Mouse (Mus musculus) forebrain, embryonic 14.5 days (tissue): ENCODE measurements around the gene Zfp617. TPM values are rescaled to one million over a fixed set of nuclear protein-coding genes. Genes with fewer than 3 reads are reported as not detected.
A peak's percentile ranks its signal among the peaks of the same experiment; 100 is the strongest.

Experiments
- ATAC-seq: fragments of 200-750 bp; cut with Nextera tagmentation; 2 replicates; pipeline ENCODE4 v1.8.0; 2017; ENCODE audit warnings: mild to moderate bottlenecking, moderate library complexity
- DNase-seq: peaks from one replicate; pipeline ENCODE4 v3.0.0-alpha.2; 2015; ENCODE audit warnings: low spot score
- H3K27ac ChIP-seq: fragments of 300-500 bp; sonication (generic); 2 replicates; pipeline ENCODE4 v1.5.1; 2014; ENCODE audit warnings: low read depth, mild to moderate bottlenecking, control low read depth, low read length, moderate library complexity
- H3K27me3 ChIP-seq: fragments of 300-500 bp; sonication (generic); replicated peaks from 2 replicates; pipeline ENCODE4 v1.6.1; 2014; ENCODE audit warnings: low read length, control low read depth, mixed read lengths; ENCODE audit not compliant: control insufficient read depth, insufficient read depth
- H3K36me3 ChIP-seq: fragments of 300-500 bp; sonication (generic); 2 replicates; pipeline ENCODE4 v1.6.1; 2014; ENCODE audit warnings: low read length, control low read depth; ENCODE audit not compliant: control insufficient read depth, insufficient read depth
- H3K4me1 ChIP-seq: fragments of 300-500 bp; sonication (generic); 2 replicates; pipeline ENCODE4 v1.6.1; 2014; ENCODE audit warnings: antibody characterized with exemption, low read length, control low read depth; ENCODE audit not compliant: control insufficient read depth, insufficient read depth
- H3K4me2 ChIP-seq: fragments of 300-500 bp; sonication (generic); 2 replicates; pipeline ENCODE4 v1.6.1; 2014; ENCODE audit warnings: mild to moderate bottlenecking, control low read depth, low read length
- H3K4me3 ChIP-seq: fragments of 300-500 bp; sonication (generic); 2 replicates; pipeline ENCODE4 v1.5.1; 2014; ENCODE audit warnings: low read depth, low read length, control low read depth
- H3K9ac ChIP-seq: fragments of 300-500 bp; sonication (generic); 2 replicates; pipeline ENCODE4 v1.6.1; 2014; ENCODE audit warnings: mild to moderate bottlenecking, low read length, control low read depth, moderate library complexity
- H3K9me3 ChIP-seq: fragments of 300-500 bp; sonication (generic); replicated peaks from 2 replicates; pipeline ENCODE4 v1.6.1; 2016; ENCODE audit warnings: low read length, control low read depth, mixed read lengths; ENCODE audit not compliant: control insufficient read depth
- WGBS: fragments of 180-500 bp; shearing (Covaris S2); extraction: QIAGEN DNeasy Blood & Tissue Kit; methylation state at CpG from one replicate; pipeline ENCODE4 v1.1.7; 2014; 5-methylcytosine and 5-hydroxymethylcytosine counted together
- polyA plus RNA-seq: library from polyadenylated mRNA; unstranded; fragments of >200 nt; fragmentation: Nextera tagmentation; extraction: Ambion mirVana; gene quantifications from 2 replicates; pipeline ENCODE4 v1.2.1, GENCODE M21; 2014

Gene Zfp617
- polyA plus RNA-seq, 1 experiment from 2014 or later, result 31.6 TPM

DNA sequence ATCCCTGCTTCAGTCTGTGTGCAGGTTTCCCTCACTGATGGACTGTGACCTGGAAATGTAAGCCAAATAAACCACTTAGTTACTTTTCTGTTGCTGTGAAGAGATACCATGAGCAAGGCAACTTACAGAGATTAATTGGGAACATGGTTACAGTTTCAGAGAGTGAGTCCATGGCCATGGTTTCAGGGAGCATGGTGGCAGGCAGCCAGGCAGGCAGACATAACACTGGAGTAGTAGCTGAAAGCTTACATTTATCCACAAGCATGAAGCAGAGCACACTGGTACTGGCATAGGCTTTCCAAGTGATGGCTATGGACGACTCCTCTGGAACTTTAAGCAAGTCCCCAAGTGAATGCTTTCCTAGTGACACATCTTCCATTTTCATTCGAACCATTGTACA lies 56.7 kb downstream of the Zfp617 start:
- no peaks in the 10 kb centered on the region for H3K27me3 ChIP-seq
- H3K36me3 ChIP-seq, result peaks cover 44% of the 10 kb centered on the region
- H3K4me1 ChIP-seq, result no peaks in the 10 kb centered on the region
- H3K4me2 ChIP-seq, result no peak overlapping the region
- H3K27ac ChIP-seq, result no peak overlapping the region
- 95% methylated on average over 2 of the region's 2 CpGs for WGBS
- H3K4me3 ChIP-seq, result no peak overlapping the region
- no peak overlapping the region for H3K9ac ChIP-seq
- no peak for ATAC-seq
- no peak for DNase-seq
- H3K9me3 ChIP-seq, result peaks cover 12% of the 10 kb centered on the region

DNA sequence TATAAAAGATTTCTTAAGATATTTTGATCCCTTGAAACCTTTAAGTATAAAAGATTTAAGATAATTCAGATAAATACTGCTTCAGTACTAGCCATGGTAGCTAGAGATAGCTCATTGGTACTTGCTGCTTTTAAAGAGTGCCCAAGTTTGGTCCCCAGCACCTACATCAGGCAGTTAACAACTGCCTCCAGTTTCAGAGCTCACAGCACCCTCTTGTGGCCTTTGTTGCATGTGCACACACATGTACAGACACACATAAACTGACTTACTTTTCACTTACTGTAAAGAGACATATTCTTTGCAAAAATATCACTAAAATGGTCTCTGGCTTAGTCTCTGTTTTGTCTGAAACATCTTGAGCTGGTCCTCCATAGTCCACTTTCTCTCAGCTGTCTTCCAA lies 58.0 kb downstream of the Zfp617 start:
- peaks cover 12% of the 10 kb centered on the region for H3K9me3 ChIP-seq
- H3K4me3 ChIP-seq, result no peak overlapping the region
- H3K4me1 ChIP-seq, result no peaks in the 10 kb centered on the region
- H3K9ac ChIP-seq, result no peak overlapping the region
- H3K27ac ChIP-seq, result no peak overlapping the region
- ATAC-seq (no peak), DNase-seq (no peak)
- no peak overlapping the region for H3K4me2 ChIP-seq
- peaks cover 44% of the 10 kb centered on the region for H3K36me3 ChIP-seq
- no peaks in the 10 kb centered on the region for H3K27me3 ChIP-seq

DNA sequence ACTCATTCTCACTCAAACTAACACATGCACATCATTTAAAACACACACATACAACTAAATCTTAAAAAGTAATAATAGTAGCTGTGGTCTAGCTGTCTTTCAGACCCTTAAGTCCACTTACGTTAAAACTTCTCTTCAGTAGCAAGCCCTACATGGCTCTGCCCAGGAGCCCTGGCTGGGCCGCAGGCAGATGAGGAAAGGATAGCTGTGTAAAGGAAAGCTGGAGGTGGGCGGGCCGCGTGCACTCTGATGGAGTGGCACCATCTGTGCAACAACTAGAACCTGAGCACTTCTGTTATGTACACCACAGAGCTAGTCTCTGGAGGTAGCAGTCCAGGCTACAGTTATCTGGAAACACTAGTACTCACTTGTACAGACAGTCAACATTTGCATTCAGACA lies 58.8 kb downstream of the Zfp617 start:
- Histone ChIP-seq H3K27me3 (no peaks in the 10 kb centered on the region), H3K36me3 (peaks cover 44% of the 10 kb centered on the region), H3K9ac (no peak overlapping the region), H3K27ac (no peak overlapping the region), H3K4me2 (no peak overlapping the region), H3K9me3 (peaks cover 12% of the 10 kb centered on the region), H3K4me1 (no peaks in the 10 kb centered on the region), H3K4me3 (no peak overlapping the region)
- 97% methylated on average over 5 of the region's 5 CpGs for WGBS
- DNase-seq (no peak), ATAC-seq (no peak)

DNA sequence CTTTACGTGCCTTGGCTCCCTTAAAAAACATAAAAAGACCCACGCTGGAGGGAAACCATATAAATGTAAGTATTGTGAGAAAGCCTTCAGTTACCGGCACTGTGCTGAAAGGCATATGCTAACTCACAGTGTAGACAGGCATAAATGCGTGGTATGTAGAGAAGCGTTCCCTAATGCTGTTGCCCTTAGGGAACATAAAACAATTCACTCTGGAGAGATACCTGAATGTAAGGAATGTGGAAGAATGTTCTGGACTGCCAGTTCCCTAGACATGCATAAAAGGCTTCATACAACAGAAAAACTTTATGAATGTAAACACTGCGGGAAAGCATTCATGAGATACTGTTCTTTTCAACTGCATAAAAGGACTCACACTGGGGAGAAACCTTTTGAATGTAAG lies 59.7 kb downstream of the Zfp617 start:
- peaks cover 44% of the 10 kb centered on the region for H3K36me3 ChIP-seq
- DNase-seq (no peak), ATAC-seq (no peak)
- H3K9ac ChIP-seq, result no peak overlapping the region
- H3K4me2 ChIP-seq, result no peak overlapping the region
- H3K4me3 ChIP-seq, result no peak overlapping the region
- no peaks in the 10 kb centered on the region for H3K27me3 ChIP-seq
- 81% methylated on average over 6 of the region's 6 CpGs for WGBS
- peaks cover 12% of the 10 kb centered on the region for H3K9me3 ChIP-seq
- no peaks in the 10 kb centered on the region for H3K4me1 ChIP-seq
- H3K27ac ChIP-seq, result no peak overlapping the region

DNA sequence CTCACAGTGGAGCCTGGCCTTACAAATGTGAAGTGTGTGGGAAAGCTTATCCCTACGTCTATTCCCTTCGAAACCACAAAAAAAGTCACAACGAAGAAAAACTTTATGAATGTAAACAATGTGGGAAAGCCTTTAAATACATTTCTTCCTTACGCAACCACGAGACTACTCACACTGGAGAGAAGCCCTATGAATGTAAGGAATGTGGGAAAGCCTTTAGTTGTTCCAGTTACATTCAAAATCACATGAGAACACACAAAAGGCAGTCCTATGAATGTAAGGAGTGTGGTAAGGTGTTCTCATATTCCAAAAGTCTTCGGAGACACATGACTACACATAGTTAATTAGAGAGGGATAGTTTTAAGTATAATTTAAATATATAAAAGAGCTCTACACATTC lies 60.2 kb downstream of the Zfp617 start:
- Histone ChIP-seq H3K4me1 (no peaks in the 10 kb centered on the region), H3K9ac (no peak overlapping the region), H3K4me2 (no peak overlapping the region), H3K27me3 (no peaks in the 10 kb centered on the region), H3K4me3 (no peak overlapping the region), H3K36me3 (peaks cover 44% of the 10 kb centered on the region), H3K9me3 (peaks cover 12% of the 10 kb centered on the region), H3K27ac (no peak overlapping the region)
- DNase-seq (no peak), ATAC-seq (no peak)
- 86% methylated on average over 6 of the region's 6 CpGs for WGBS

DNA sequence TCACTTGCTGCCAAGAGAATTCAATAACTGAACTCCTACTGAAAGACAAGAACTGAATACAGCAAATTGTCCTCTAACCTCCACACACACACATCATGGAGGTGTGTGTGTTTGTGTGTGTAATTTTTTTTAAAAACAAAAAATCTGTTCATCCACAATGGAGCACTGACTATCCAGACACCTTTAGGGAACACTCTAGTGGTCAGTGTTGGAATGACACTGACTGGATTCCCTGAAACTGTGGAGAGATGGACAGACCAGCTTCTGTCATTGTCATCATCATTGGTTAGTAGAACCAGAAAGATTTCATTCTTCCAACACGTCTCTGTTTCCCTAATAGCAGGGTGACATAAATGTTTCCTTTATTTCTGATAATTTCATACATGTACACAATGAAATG lies 63.5 kb downstream of the Zfp617 start:
- Histone ChIP-seq H3K4me2 (no peak overlapping the region), H3K27ac (no peak overlapping the region), H3K4me3 (no peak overlapping the region), H3K36me3 (peaks cover 28% of the 10 kb centered on the region), H3K9me3 (peaks cover 6% of the 10 kb centered on the region; the same call in 1 of the 2 replicates), H3K9ac (no peak overlapping the region), H3K27me3 (no peaks in the 10 kb centered on the region), H3K4me1 (no peaks in the 10 kb centered on the region)
- no peak for ATAC-seq
- WGBS, result 84% methylated on average over 1 of the region's 1 CpGs
- peak; percentile 52 for DNase-seq

DNA sequence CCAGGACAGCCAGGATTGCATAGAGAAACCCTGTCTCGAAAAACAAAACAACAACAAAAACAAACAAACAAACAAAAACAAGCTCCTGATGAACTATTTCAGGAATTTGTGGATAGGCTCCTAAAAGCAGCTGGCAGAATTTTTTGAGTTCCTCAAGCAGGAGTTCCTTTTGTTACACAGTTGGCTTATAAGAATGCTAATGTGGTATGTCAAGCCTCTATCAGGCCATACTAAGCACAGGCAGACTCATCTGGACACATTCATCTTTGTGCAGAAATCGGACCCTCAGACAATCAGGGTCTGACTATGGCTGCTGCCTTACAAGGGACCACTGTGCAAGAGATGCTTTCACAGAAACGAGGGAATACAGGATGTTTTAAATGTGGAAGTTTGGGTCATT lies 65.8 kb downstream of the Zfp617 start:
- Histone ChIP-seq H3K27ac (no peak overlapping the region), H3K4me2 (no peak overlapping the region), H3K9me3 (no peaks in the 10 kb centered on the region), H3K36me3 (peaks cover 6% of the 10 kb centered on the region), H3K4me1 (no peaks in the 10 kb centered on the region), H3K4me3 (no peak overlapping the region), H3K27me3 (no peaks in the 10 kb centered on the region), H3K9ac (no peak overlapping the region)
- DNase-seq (no peak), ATAC-seq (no peak)
- 78% methylated on average over 3 of the region's 3 CpGs for WGBS

DNA sequence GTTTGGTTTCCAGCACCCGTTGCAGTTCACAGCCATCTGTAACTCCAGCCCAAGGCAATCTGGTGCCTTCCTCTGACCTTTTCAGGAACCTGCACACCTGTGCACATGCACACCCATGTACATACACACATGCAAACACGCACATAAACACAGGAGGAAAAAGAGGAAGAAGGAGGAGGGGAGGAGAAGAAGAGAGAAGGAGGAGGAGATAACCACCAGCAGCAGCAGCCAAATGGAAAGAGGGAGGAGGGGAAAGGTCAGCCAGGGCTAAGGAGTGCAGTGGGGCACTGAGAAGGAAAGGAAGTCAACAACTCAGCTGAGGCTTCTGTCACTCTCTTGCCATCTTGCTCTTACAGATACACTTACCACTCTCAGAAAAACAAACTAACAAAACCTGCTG lies 72.6 kb downstream of the Zfp617 start:
- no peaks in the 10 kb centered on the region for H3K36me3 ChIP-seq
- H3K4me2 ChIP-seq, result no peak overlapping the region
- H3K9ac ChIP-seq, result no peak overlapping the region
- WGBS, result 81% methylated on average over 2 of the region's 2 CpGs
- no peaks in the 10 kb centered on the region for H3K27me3 ChIP-seq
- no peak overlapping the region for H3K27ac ChIP-seq
- ATAC-seq (no peak), DNase-seq (no peak)
- H3K4me3 ChIP-seq, result no peak overlapping the region
- H3K4me1 ChIP-seq, result no peaks in the 10 kb centered on the region
- H3K9me3 ChIP-seq, result no peaks in the 10 kb centered on the region

DNA sequence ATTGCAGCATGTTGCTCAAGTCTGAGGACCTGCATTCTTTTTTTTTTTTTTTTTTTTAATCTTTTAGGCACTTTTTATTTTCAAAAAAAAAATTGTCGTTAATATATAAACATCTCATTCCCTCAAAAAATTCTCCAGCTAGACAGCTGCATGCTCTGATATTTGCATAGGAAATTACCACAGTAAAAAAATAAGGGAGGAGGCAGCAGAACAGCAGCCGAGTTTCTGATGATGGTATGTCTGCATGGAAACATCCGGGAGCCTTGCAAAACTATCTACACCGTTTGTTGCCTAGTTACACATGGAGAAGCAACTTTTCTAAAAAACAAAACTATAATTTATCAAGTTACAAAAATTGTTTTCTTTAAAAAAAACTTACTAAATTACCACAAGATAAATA lies 73.0 kb downstream of the Zfp617 start:
- Histone ChIP-seq H3K9ac (no peak overlapping the region), H3K27ac (no peak overlapping the region), H3K4me3 (no peak overlapping the region), H3K27me3 (no peaks in the 10 kb centered on the region), H3K9me3 (no peaks in the 10 kb centered on the region), H3K36me3 (no peaks in the 10 kb centered on the region), H3K4me2 (no peak overlapping the region), H3K4me1 (no peaks in the 10 kb centered on the region)
- ATAC-seq (no peak), DNase-seq (no peak)
- WGBS, result 86% methylated on average over 4 of the region's 4 CpGs
